Mouse (Mus musculus) heart, postnatal 0 days (tissue): ENCODE measurements around the gene Pde4a.
A peak's percentile ranks its signal among the peaks of the same experiment; 100 is the strongest.

Experiments
- CTCF ChIP-seq: IDR thresholded peaks from 2 replicates; pipeline ENCODE4 v1.5.1; 2016; ENCODE audit warnings: antibody characterized with exemption, control low read depth, low read depth
- EP300 ChIP-seq: IDR thresholded peaks from 2 replicates; pipeline ENCODE4 v1.6.1; 2016; ENCODE audit warnings: antibody characterized with exemption, low read depth

GRCm38 (mm10) chr9:21237368-21238003, 72.0 kb downstream of the Pde4a start:
- TF ChIP-seq CTCF (peak; percentile 20; the same call in 1 of the 2 replicates), EP300 (no peak)
